Mouse (Mus musculus) lung, embryonic 16.5 days (tissue): ENCODE results near the gene Trit1. TPM values are rescaled to one million over a fixed set of nuclear protein-coding genes. Genes with fewer than 3 reads are reported as not detected.

Experiments used
- ATAC-seq: fragments of 200-750 bp; cut with Nextera tagmentation; 2 replicates; pipeline ENCODE4 v1.8.0; 2017; ENCODE audit warnings: low read depth, mild to moderate bottlenecking, moderate library complexity
- H3K27ac ChIP-seq: fragments of 300-500 bp; sonication (generic); 2 replicates; pipeline ENCODE4 v1.5.1; 2014; ENCODE audit warnings: mild to moderate bottlenecking, control low read depth, low read length
- H3K27me3 ChIP-seq: fragments of 300-500 bp; sonication (generic); 2 replicates; pipeline ENCODE4 v1.6.1; 2014; ENCODE audit warnings: low read depth, low read length, mixed read lengths; ENCODE audit not compliant: control insufficient read depth, insufficient read depth
- H3K36me3 ChIP-seq: fragments of 300-500 bp; sonication (generic); 2 replicates; pipeline ENCODE4 v1.6.1; 2014; ENCODE audit warnings: low read length; ENCODE audit not compliant: control insufficient read depth, insufficient read depth
- H3K4me1 ChIP-seq: fragments of 300-500 bp; sonication (generic); replicated peaks from 2 replicates; pipeline ENCODE4 v1.6.1; 2014; ENCODE audit warnings: low read length, mixed read lengths; ENCODE audit not compliant: control insufficient read depth, insufficient read depth
- H3K4me2 ChIP-seq: fragments of 300-500 bp; sonication (generic); 2 replicates; pipeline ENCODE4 v1.6.1; 2014; ENCODE audit warnings: low read depth, low read length, control low read depth
- H3K4me3 ChIP-seq: fragments of 300-500 bp; sonication (generic); 2 replicates; pipeline ENCODE4 v1.5.1; 2014; ENCODE audit warnings: mild to moderate bottlenecking, low read length, control low read depth
- H3K9ac ChIP-seq: fragments of 300-500 bp; sonication (generic); 2 replicates; pipeline ENCODE4 v1.6.1; 2014; ENCODE audit warnings: low read length, control low read depth
- H3K9me3 ChIP-seq: fragments of 300-500 bp; sonication (generic); 2 replicates; pipeline ENCODE4 v1.6.1; 2016; ENCODE audit warnings: low read length; ENCODE audit not compliant: control insufficient read depth
- WGBS: fragments of 180-500 bp; shearing (Covaris S2); extraction: QIAGEN DNeasy Blood & Tissue Kit; methylation state at CpG from one replicate; pipeline ENCODE4 v1.1.7; 2014; 5-methylcytosine and 5-hydroxymethylcytosine counted together
- polyA plus RNA-seq: library from polyadenylated mRNA; unstranded; fragments of >200 nt; fragmentation: Nextera tagmentation; extraction: Ambion mirVana; gene quantifications from 2 replicates; pipeline ENCODE4 v1.2.1, GENCODE M21; 2015

Trit1 gene
- polyA plus RNA-seq, 1 experiment from 2014 or later: 17.4 TPM

- Histone ChIP-seq H3K27me3 (no peaks in the 10 kb centered on the region; the same call in 1 of the 2 replicates), H3K4me1 (no peaks in the 10 kb centered on the region), H3K27ac (no peak overlapping the region), H3K4me3 (no peak overlapping the region), H3K4me2 (no peak overlapping the region), H3K9me3 (no peaks in the 10 kb centered on the region), H3K36me3 (no peaks in the 10 kb centered on the region), H3K9ac (no peak overlapping the region)
- ATAC-seq: peak; percentile 66
- WGBS: 24% methylated on average over 13 of the region's 13 CpGs
Measured at GRCm38 (mm10) chr4:123080791-123081190, 64.4 kb downstream of the Trit1 start.

- H3K4me1 ChIP-seq: no peaks in the 10 kb centered on the region
- no peak overlapping the region for H3K4me2 ChIP-seq
- 72% methylated on average over 20 of the region's 20 CpGs for WGBS
- no peaks in the 10 kb centered on the region; the same call in 1 of the 2 replicates for H3K27me3 ChIP-seq
- H3K4me3 ChIP-seq: no peak overlapping the region
- H3K36me3 ChIP-seq: no peaks in the 10 kb centered on the region
- peak; percentile 58 for ATAC-seq
- H3K9me3 ChIP-seq: peaks cover 3% of the 10 kb centered on the region; the same call in 1 of the 2 replicates
- no peak overlapping the region for H3K27ac ChIP-seq
- no peak overlapping the region for H3K9ac ChIP-seq
Measured at GRCm38 (mm10) chr4:123082283-123083163, 66.1 kb downstream of the Trit1 start.

GRCm38 (mm10) chr4:123083323-123083902 lies 67.0 kb downstream of the Trit1 start:
- Histone ChIP-seq H3K27ac (no peak overlapping the region), H3K36me3 (no peaks in the 10 kb centered on the region), H3K9ac (no peak overlapping the region), H3K27me3 (no peaks in the 10 kb centered on the region; the same call in 1 of the 2 replicates), H3K4me1 (no peaks in the 10 kb centered on the region), H3K4me2 (no peak overlapping the region), H3K4me3 (no peak overlapping the region), H3K9me3 (peaks cover 3% of the 10 kb centered on the region; the same call in 1 of the 2 replicates)
- WGBS: 55% methylated on average over 13 of the region's 13 CpGs
- no peak for ATAC-seq

- no peak overlapping the region for H3K4me3 ChIP-seq
- ATAC-seq: no peak
- 75% methylated on average over 2 of the region's 2 CpGs for WGBS
- H3K27ac ChIP-seq: no peak overlapping the region
- H3K27me3 ChIP-seq: no peaks in the 10 kb centered on the region; the same call in 1 of the 2 replicates
- H3K36me3 ChIP-seq: no peaks in the 10 kb centered on the region
- H3K9me3 ChIP-seq: peaks cover 3% of the 10 kb centered on the region; the same call in 1 of the 2 replicates
- no peaks in the 10 kb centered on the region for H3K4me1 ChIP-seq
- no peak overlapping the region for H3K4me2 ChIP-seq
- H3K9ac ChIP-seq: no peak overlapping the region
Measured at GRCm38 (mm10) chr4:123085290-123085689, 68.9 kb downstream of the Trit1 start.

- no peaks in the 10 kb centered on the region for H3K36me3 ChIP-seq
- no peak overlapping the region for H3K4me2 ChIP-seq
- no peak overlapping the region for H3K9ac ChIP-seq
- WGBS: 82% methylated on average over 4 of the region's 4 CpGs
- ATAC-seq: no peak
- no peak overlapping the region for H3K4me3 ChIP-seq
- peaks cover 3% of the 10 kb centered on the region; the same call in 1 of the 2 replicates for H3K9me3 ChIP-seq
- H3K27ac ChIP-seq: no peak overlapping the region
- H3K27me3 ChIP-seq: no peaks in the 10 kb centered on the region; the same call in 1 of the 2 replicates
- no peaks in the 10 kb centered on the region for H3K4me1 ChIP-seq
Measured at GRCm38 (mm10) chr4:123086381-123086780, 70.0 kb downstream of the Trit1 start.

GRCm38 (mm10) chr4:123092621-123093020 lies 76.2 kb downstream of the Trit1 start:
- ATAC-seq: no peak
- no peaks in the 10 kb centered on the region for H3K4me1 ChIP-seq
- WGBS: 61% methylated on average over 5 of the region's 5 CpGs
- 0 out of 2 replicates have a peak overlapping the region, but pooled peaks have one; percentile 46 for H3K4me2 ChIP-seq
- no peak overlapping the region for H3K27ac ChIP-seq
- no peak overlapping the region for H3K9ac ChIP-seq
- H3K36me3 ChIP-seq: no peaks in the 10 kb centered on the region
- H3K4me3 ChIP-seq: no peak overlapping the region
- H3K27me3 ChIP-seq: no peaks in the 10 kb centered on the region
- H3K9me3 ChIP-seq: no peaks in the 10 kb centered on the region

GRCm38 (mm10) chr4:123093064-123093776 lies 76.8 kb downstream of the Trit1 start:
- Histone ChIP-seq H3K4me3 (peak overlapping the region; percentile 11; the same call in 1 of the 2 replicates), H3K27ac (peak overlapping the region; percentile 76)
- peak; percentile 93 for ATAC-seq

GRCm38 (mm10) chr4:123093869-123094268 lies 77.5 kb downstream of the Trit1 start:
- Histone ChIP-seq H3K4me2 (peak overlapping the region; percentile 46), H3K27ac (peak overlapping the region; percentile 27; the same call in 1 of the 2 replicates)
- ATAC-seq: peak; percentile 60

More at GRCm38 (mm10) chr4:123093064-123093776, 76.8 kb downstream of the Trit1 start:
- WGBS: 33% methylated on average over 17 of the region's 17 CpGs
- no peaks in the 10 kb centered on the region for H3K9me3 ChIP-seq
- no peaks in the 10 kb centered on the region for H3K27me3 ChIP-seq
- peak overlapping the region; percentile 46 for H3K4me2 ChIP-seq
- no peaks in the 10 kb centered on the region for H3K36me3 ChIP-seq
- no peak overlapping the region for H3K9ac ChIP-seq
- H3K4me1 ChIP-seq: no peaks in the 10 kb centered on the region

More at GRCm38 (mm10) chr4:123093869-123094268, 77.5 kb downstream of the Trit1 start:
- no peaks in the 10 kb centered on the region for H3K27me3 ChIP-seq
- H3K4me1 ChIP-seq: no peaks in the 10 kb centered on the region
- no peaks in the 10 kb centered on the region for H3K36me3 ChIP-seq
- 46% methylated on average over 8 of the region's 9 CpGs for WGBS
- no peak overlapping the region for H3K9ac ChIP-seq
- H3K4me3 ChIP-seq: peak overlapping the region; percentile 16; the same call in 1 of the 2 replicates
- no peaks in the 10 kb centered on the region for H3K9me3 ChIP-seq
